Mouse (Mus musculus): ENCODE measurements around the gene Arl9.
"Not testable (repeated sequence)": the region's sequence is repeated elsewhere in the genome, so short reads cannot be mapped to it uniquely, and the experiment has no call there.

The Arl9 gene

GRCm38 (mm10) chr5:77004051-77004821 lies at the start of gene Arl9:
Arl9 (plus strand) TSS chr5:77004055.
- peak; percentile 58 for DNase-seq (ENCODE audit: low read depth, low spot score)

- no peak for DNase-seq (ENCODE audit: low read depth, low spot score)
Measured at GRCm38 (mm10) chr5:76954271-76954900, 49.5 kb upstream of the Arl9 start.

GRCm38 (mm10) chr5:76955474-76955873 lies 48.4 kb upstream of the Arl9 start:
- no peak for DNase-seq (ENCODE audit: low read depth, low spot score)

- peak; percentile 70 for DNase-seq (ENCODE audit: low read depth, low spot score)
Measured at GRCm38 (mm10) chr5:76957954-76958353, 45.9 kb upstream of the Arl9 start.

GRCm38 (mm10) chr5:76959587-76959986 lies 44.3 kb upstream of the Arl9 start:
- DNase-seq (ENCODE audit: low read depth, low spot score): no peak

- peak; percentile 98 for DNase-seq (ENCODE audit: low read depth, low spot score)
Measured at GRCm38 (mm10) chr5:76962545-76962944, 41.3 kb upstream of the Arl9 start.

GRCm38 (mm10) chr5:76964651-76965050 lies 39.2 kb upstream of the Arl9 start:
- DNase-seq (ENCODE audit: low read depth, low spot score): no peak

- peak; percentile 57 for DNase-seq (ENCODE audit: low read depth, low spot score)
Measured at GRCm38 (mm10) chr5:76969250-76969649, 34.6 kb upstream of the Arl9 start.

- DNase-seq (ENCODE audit: low read depth, low spot score): not testable (repeated sequence)
Measured at GRCm38 (mm10) chr5:76971115-76971514, 32.7 kb upstream of the Arl9 start.

- no peak for DNase-seq (ENCODE audit: low read depth, low spot score)
Measured at GRCm38 (mm10) chr5:76973488-76973887, 30.4 kb upstream of the Arl9 start.

- DNase-seq (ENCODE audit: low read depth, low spot score): no peak
Measured at GRCm38 (mm10) chr5:76974207-76974553, 29.7 kb upstream of the Arl9 start.

- DNase-seq (ENCODE audit: low read depth, low spot score): peak; percentile 93
Measured at GRCm38 (mm10) chr5:76974554-76975285, 29.1 kb upstream of the Arl9 start, which contains the start of gene Srp72. Srp72 (plus strand) TSS chr5:76974683.

GRCm38 (mm10) chr5:76975736-76976135 lies 28.1 kb upstream of the Arl9 start:
- DNase-seq (ENCODE audit: low read depth, low spot score): no peak

GRCm38 (mm10) chr5:76984015-76984414 lies 19.8 kb upstream of the Arl9 start:
- no peak for DNase-seq (ENCODE audit: low read depth, low spot score)

GRCm38 (mm10) chr5:76990789-76991188 lies 13.1 kb upstream of the Arl9 start:
- DNase-seq (ENCODE audit: low read depth, low spot score): no peak

- no peak for DNase-seq (ENCODE audit: low read depth, low spot score)
Measured at GRCm38 (mm10) chr5:76993174-76993814, 10.6 kb upstream of the Arl9 start.

- DNase-seq (ENCODE audit: low read depth, low spot score): peak; percentile 86
Measured at GRCm38 (mm10) chr5:76998416-76998815, 5.4 kb upstream of the Arl9 start.

GRCm38 (mm10) chr5:77001192-77001591 lies 2.7 kb upstream of the Arl9 start:
- no peak for DNase-seq (ENCODE audit: low read depth, low spot score)

GRCm38 (mm10) chr5:77010352-77010751 lies 6.5 kb downstream of the Arl9 start:
- DNase-seq (ENCODE audit: low read depth, low spot score): no peak

GRCm38 (mm10) chr5:77011082-77011481 lies 7.2 kb downstream of the Arl9 start:
- no peak for DNase-seq (ENCODE audit: low read depth, low spot score)

- no peak for DNase-seq (ENCODE audit: low read depth, low spot score)
Measured at GRCm38 (mm10) chr5:77013171-77013570, 9.3 kb downstream of the Arl9 start.
